Mouse (Mus musculus) hindbrain, embryonic 11.5 days (tissue): Measurements from ENCODE around the gene Rnf225. TPM values are rescaled to one million over a fixed set of nuclear protein-coding genes. Genes with fewer than 3 reads are reported as not detected.

Source experiments
- polyA plus RNA-seq: library from polyadenylated mRNA; unstranded; fragments of >200 nt; fragmentation: Nextera tagmentation; extraction: Ambion mirVana; gene quantifications from 2 replicates; pipeline ENCODE4 v1.2.1, GENCODE M21; 2014

Gene Rnf225
- polyA plus RNA-seq, 1 experiment from 2014 or later: 0.66 TPM

Other genes starting within 250 kb of the Rnf225 start
- gene Vmn2r55, start 242.4 kb upstream of the Rnf225 start, polyA plus RNA-seq: not detected in 2 replicates
- not detected in 2 replicates for gene Vmn2r56, start 192.4 kb upstream of the Rnf225 start, polyA plus RNA-seq
- gene Zscan18, start 123.8 kb upstream of the Rnf225 start, polyA plus RNA-seq: 11.0 and 11.4 TPM in 2 replicates
- gene Zfp329, start 108.6 kb upstream of the Rnf225 start, polyA plus RNA-seq: 18.7 and 25.5 TPM in 2 replicates
- gene Zfp110, start 92.7 kb upstream of the Rnf225 start, polyA plus RNA-seq: 29.9 and 32.6 TPM in 2 replicates
- gene Zfp128, start 46.2 kb upstream of the Rnf225 start, polyA plus RNA-seq: 6.1 TPM in 2 replicates
- 19.1 and 19.9 TPM in 2 replicates for gene Zscan22, start 29.6 kb upstream of the Rnf225 start, polyA plus RNA-seq
- 842 and 852 TPM in 2 replicates for gene Rps5, start 5.1 kb upstream of the Rnf225 start, polyA plus RNA-seq
- 7.4 and 8.0 TPM in 2 replicates for gene Zfp324, start 38.4 kb downstream of the Rnf225 start, polyA plus RNA-seq
- gene Zfp446, start 50.4 kb downstream of the Rnf225 start, polyA plus RNA-seq: 8.5 and 11.7 TPM in 2 replicates
- gene Slc27a5, start 70.8 kb downstream of the Rnf225 start, polyA plus RNA-seq: not detected in 2 replicates
- 427 and 438 TPM in 2 replicates for gene Trim28, start 71.7 kb downstream of the Rnf225 start, polyA plus RNA-seq
- gene Zbtb45, start 82.6 kb downstream of the Rnf225 start, polyA plus RNA-seq: 25.0 and 25.3 TPM in 2 replicates
- 154 and 157 TPM in 2 replicates for gene Chmp2a, start 107.4 kb downstream of the Rnf225 start, polyA plus RNA-seq
- 147 and 173 TPM in 2 replicates for gene Ube2m, start 110.9 kb downstream of the Rnf225 start, polyA plus RNA-seq
- gene Mzf1, start 127.3 kb downstream of the Rnf225 start, polyA plus RNA-seq: 2.4 and 2.6 TPM in 2 replicates
- 0.05 TPM in 1 of 2 replicates, not detected in the other for gene Vmn1r85, start 167.8 kb downstream of the Rnf225 start, polyA plus RNA-seq
- not detected in 2 replicates for gene Vmn1r86, start 192.5 kb downstream of the Rnf225 start, polyA plus RNA-seq
- gene Vmn1r87, start 212.7 kb downstream of the Rnf225 start, polyA plus RNA-seq: not detected in 2 replicates
- not detected in 2 replicates for gene Vmn1r88, start 232.2 kb downstream of the Rnf225 start, polyA plus RNA-seq